Mouse (Mus musculus): ENCODE results near the gene Ttc7b.

- TF ChIP-seq POLR2A (IDR thresholded peaks at IDR 0.05; ENCODE audit: borderline replicate concordance, extremely low read depth, insufficient read depth, insufficient read length, poor library complexity, severe bottlenecking) (no peak), CTCF (IDR thresholded peaks at IDR 0.05; ENCODE audit: borderline replicate concordance, extremely low read depth, insufficient read depth, insufficient read length) (peak; percentile 54; the same call in 1 of the 2 replicates)
Measured at GRCm38 (mm10) chr12:100337351-100338018, 183.1 kb downstream of the Ttc7b start.

All from brain, embryonic 14.5 days (tissue).